Mouse (Mus musculus) effector memory CD4-positive, alpha-beta T cell, adult 7 months (primary cell): ENCODE results near the gene Rilp. TPM values are rescaled to one million over a fixed set of nuclear protein-coding genes. Genes with fewer than 3 reads are reported as not detected.

Experiments
- polyA plus RNA-seq: library from polyadenylated mRNA; unstranded; fragments of 100-300 nt; shearing (Covaris generic); gene quantifications from one replicate; pipeline ENCODE4 v1.2.1, GENCODE M21; 2017

Gene Rilp
- polyA plus RNA-seq: not detected

DNA sequence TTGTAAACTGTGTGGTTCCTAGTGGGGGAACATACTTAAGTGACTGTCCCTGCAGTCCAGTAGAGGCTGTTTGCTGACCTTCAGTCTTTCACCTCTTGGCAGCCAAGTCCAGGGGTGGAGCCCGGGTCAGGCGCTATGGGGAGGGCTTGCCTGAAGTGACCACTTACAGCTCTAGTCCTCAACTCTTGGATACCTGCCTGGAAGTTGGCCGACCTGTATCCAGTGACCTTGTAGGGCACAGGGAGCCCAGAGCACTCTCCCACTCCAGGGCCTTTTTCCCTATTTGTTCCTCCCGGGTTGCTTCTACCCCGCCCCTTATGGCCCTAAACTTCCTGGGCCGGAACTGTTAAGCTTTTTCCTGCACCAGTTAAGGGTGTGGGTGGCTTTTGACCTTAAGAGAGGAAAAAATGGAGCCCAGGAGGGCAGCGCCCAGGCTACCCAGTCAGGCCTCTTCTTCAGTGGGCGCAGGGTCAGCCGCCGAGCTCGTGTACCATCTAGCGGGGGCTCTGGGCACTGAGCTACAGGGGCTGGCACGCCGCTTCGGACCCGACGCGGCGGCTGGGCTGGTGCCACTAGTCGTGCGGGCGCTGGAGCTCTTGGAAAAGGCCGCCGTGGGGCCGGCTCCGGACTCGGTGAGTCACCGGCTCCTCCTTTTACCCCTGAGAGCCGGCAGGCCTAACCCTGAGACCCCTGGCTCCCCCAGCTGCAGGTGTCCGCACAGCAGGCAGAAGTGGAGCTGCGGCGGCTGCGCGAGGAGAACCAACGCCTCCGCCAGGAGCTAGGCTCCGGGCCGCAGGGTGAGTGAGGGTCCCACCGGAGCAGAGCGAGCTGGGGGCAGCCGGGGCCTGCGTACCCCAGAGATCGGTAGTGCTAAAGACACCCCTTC is at the start of gene Rilp:
Gene Rilp (plus strand): TSS at position 354 of the 886 bp plus-strand sequence.

DNA sequence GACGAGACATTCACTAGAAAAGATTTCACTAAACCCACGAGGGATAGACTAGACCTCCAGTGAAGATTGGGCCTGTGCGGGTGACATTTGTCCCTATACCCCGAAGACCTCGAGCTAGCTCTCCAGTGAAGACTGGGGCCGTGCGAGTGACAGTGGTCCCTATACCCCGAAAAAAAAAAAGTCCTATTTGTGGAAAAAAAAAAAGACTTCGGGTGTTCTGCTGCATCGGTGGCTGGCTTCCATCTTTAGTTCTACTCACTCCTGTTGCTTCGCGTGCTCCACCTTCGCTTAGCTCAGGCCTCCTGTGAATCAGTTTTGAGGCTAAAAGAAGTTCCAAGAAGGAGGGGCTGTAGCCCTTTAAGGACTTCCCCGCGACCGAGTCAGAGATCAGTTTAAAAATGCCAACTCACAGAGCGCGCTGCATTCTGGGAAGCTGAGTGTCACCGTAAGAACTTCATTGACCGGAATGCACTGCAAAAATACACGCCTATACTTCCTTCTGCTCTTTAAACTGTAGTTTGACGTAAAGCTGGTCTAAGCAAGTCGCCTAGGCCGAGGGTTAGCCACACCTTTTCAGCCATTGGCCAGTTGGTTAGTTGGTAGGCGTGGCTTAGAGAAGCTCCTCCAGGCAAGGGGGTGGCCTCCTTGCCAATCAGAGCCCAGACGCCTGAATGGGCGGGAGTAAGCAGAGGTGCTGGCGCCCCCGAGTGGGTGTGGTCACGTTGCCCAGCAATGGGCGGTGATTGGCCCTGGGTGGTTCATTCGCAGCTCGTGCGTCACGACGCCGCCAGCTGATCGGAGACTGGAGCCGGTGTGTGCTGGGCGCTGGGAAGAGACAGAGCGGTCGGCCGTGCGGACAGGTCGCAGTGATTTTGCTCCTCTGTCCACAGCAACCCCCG is 48.8 kb upstream of the Rilp start, which contains the start of gene Tlcd2:
Gene Tlcd2 (plus strand): TSS at position 872 of the 899 bp plus-strand sequence.

DNA sequence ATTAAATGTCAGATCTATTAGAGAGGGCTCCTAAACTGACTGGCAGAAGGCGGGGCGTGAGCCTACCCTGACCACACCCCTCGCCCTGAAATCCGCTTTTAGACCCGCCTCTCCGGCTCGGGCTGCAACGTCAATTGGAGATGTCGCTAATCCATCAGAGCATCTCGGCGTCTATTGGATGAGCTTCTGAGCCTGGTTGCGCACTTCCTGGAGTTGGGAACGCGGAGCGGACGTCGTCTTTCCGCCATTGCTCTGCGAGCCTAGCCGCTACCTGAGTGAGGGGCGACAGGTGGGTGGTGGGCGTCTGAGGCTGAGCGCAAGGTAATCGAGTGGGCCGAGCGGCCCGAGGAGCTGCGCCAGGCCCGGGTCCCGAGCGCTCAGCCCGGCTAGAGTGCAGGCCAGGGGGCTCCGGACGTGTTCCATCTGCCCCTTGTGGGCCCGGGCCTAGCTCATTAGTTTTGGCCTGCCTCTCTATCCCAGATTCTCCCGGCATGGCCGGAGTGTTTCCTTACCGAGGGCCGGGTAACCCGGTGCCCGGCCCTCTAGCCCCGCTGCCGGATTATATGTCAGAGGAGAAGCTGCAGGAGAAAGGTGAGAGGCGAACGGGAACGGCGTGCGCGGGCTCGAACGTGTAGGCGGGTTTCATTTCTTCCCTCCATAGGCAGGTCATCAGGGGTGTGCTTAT is 23.2 kb upstream of the Rilp start, which contains the start of gene Prpf8:
Gene Prpf8 (plus strand): TSS at position 216 of the 685 bp plus-strand sequence.

DNA sequence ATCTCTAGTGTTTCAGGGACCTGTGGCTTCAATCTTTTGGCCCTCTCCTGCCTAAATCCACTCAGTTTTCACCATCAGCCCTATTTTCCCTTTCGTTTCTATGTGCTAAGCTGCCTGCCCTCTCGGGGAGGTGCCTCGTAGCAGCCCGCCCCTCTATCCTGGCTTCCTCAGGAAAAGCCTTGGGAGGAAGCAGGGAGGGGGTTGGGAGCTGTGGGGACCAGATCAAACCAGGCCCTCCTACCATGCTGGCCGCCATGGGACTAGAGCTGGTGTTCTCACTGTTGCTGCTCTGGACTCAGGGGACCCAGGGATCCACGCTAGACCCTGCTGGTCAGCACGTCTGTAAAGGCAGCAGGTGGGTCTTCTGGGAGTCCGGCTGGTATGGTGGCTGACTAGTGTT is 3.4 kb downstream of the Rilp start, which contains the start of gene Scarf1:
Gene Scarf1 (plus strand): TSS at position 205 of the 400 bp plus-strand sequence.

DNA sequence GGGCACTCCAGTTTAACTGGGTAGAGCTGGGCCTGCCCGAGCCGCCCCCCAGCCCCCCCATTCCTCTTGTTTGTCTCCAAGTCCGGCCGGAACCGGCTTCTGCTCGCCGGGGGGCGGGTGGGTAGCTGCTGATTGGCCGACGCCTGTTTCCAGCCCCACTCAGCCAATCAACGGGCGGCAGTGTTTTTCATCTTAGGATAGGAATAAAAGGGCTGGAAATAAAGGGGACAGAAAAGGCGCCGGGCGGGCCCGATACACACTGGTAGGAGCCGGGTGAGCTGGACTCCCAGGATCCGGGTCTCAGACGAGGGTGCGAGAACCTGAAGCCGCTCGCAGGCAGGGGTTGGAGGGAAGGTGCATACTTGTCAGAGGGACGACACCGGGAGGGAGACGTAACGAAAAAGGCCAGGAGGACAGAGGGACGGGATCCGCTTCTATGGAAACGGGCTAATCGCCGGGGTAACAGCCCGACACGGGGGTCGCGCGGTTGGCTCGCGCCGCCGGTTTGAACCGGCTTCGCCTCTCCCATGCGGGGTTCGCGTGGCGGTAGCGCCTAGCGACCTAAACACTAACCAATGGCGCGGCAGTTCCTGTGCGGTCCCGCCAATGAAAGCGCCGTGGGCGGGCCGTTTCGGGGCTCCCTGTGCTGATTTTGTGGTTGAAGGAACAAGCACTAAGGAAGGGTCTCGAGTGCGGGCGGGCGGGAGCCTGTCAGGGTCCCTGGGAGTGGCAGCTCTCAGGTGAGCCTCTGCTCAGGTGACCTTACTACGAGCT is 21.8 kb downstream of the Rilp start, which contains the start of gene Slc43a2:
Gene Slc43a2 (plus strand): TSS at position 226 of the 774 bp plus-strand sequence.

Other genes starting within 250 kb of the Rilp start
- gene Rpa1, start 161.8 kb upstream of the Rilp start, polyA plus RNA-seq: 99.0 TPM
- 19.8 TPM for gene Smyd4, start 161.7 kb upstream of the Rilp start, polyA plus RNA-seq
- gene Serpinf1, start 87.4 kb upstream of the Rilp start, polyA plus RNA-seq: 1.3 TPM
- gene Serpinf2, start 70.5 kb upstream of the Rilp start, polyA plus RNA-seq: 0.29 TPM
- gene Wdr81, start 55.4 kb upstream of the Rilp start, polyA plus RNA-seq: 6.6 TPM
- 2.4 TPM for gene Tlcd2, start 48.4 kb upstream of the Rilp start, polyA plus RNA-seq
- gene Prpf8, start 23.3 kb upstream of the Rilp start, polyA plus RNA-seq: 50.3 TPM
- gene Scarf1, start 3.4 kb downstream of the Rilp start, polyA plus RNA-seq: 1.2 TPM
- 9.9 TPM for gene Slc43a2, start 21.6 kb downstream of the Rilp start, polyA plus RNA-seq
- 314 TPM for gene Pitpna, start 78.0 kb downstream of the Rilp start, polyA plus RNA-seq
- gene Inpp5k, start 120.9 kb downstream of the Rilp start, polyA plus RNA-seq: 87.0 TPM
- gene Myo1c, start 140.4 kb downstream of the Rilp start, polyA plus RNA-seq: 17.9 TPM
- gene Crk, start 169.2 kb downstream of the Rilp start, polyA plus RNA-seq: 93.1 TPM
- gene Ywhae, start 222.8 kb downstream of the Rilp start, polyA plus RNA-seq: 195 TPM